ENCODE assay signal across 9 mouse cellular contexts in genomic region chr6:118984181-118984901, GRCm38 (mm10).
DNase-seq lines count a peak whose midpoint lies in the region; ATAC-seq and TF ChIP-seq lines count a peak whose summit lies in the region.
"Had no signal": no experiment of that assay in that cellular context is flagged by ENCODE, and none has a peak within 500 bp of the region (broad histone marks: within the 10 kb centered on the region; RNA-seq: fewer than 3 reads in every experiment).

No protein-coding gene starts in this region.

- peaks cover 18% of the 10 kb centered on the region for H3K4me1 ChIP-seq in embryonic facial prominence, embryonic 15.5 days
- H3K4me1 ChIP-seq in neural tube, embryonic 15.5 days: peaks cover 28% of the 10 kb centered on the region; the same call in 1 of the 2 replicates

- WGBS in embryonic facial prominence, embryonic 15.5 days: 27% methylated on average over 11 of the region's 11 CpGs
- whole genome bisulfite sequencing in neural tube, embryonic 15.5 days: 72% methylated on average over 11 of the region's 11 CpGs

- peak overlapping the region; percentile 13; the same call in 1 of the 2 replicates for H3K27ac ChIP-seq in gastrocnemius, adult 2 months
- peak overlapping the region; percentile 68 for H3K27ac ChIP-seq in embryonic facial prominence, embryonic 15.5 days (replicated peaks)
- H3K27ac ChIP-seq in neural tube, embryonic 15.5 days (replicated peaks): no peak overlapping the region
- H3K27ac ChIP-seq: liver, embryonic 12.5 days had no signal

- H3K36me3 ChIP-seq in embryonic facial prominence, embryonic 15.5 days: no peaks in the 10 kb centered on the region
- H3K36me3 ChIP-seq in neural tube, embryonic 15.5 days: no peaks in the 10 kb centered on the region
- H3K36me3 ChIP-seq: liver, embryonic 12.5 days had no signal

- H3K9me3 ChIP-seq in embryonic facial prominence, embryonic 15.5 days (replicated peaks): no peaks in the 10 kb centered on the region
- H3K9me3 ChIP-seq in neural tube, embryonic 15.5 days (replicated peaks): no peaks in the 10 kb centered on the region
- H3K9me3 ChIP-seq: liver, embryonic 12.5 days had no signal

- no peak overlapping the region for H3K4me2 ChIP-seq in embryonic facial prominence, embryonic 15.5 days (replicated peaks)
- no peak overlapping the region for H3K4me2 ChIP-seq in neural tube, embryonic 15.5 days
- H3K4me2 ChIP-seq: liver, embryonic 12.5 days had no signal

- no peak overlapping the region for H3K4me3 ChIP-seq in gastrocnemius, adult 2 months
- no peak overlapping the region for H3K4me3 ChIP-seq in embryonic facial prominence, embryonic 15.5 days (replicated peaks)
- H3K4me3 ChIP-seq in neural tube, embryonic 15.5 days (replicated peaks): no peak overlapping the region
- H3K4me3 ChIP-seq: liver, embryonic 12.5 days had no signal

- no peak for TF ChIP-seq CTCF in gastrocnemius, adult 2 months (IDR thresholded peaks at IDR 0.05)

- peak; percentile 68 for ATAC-seq in embryonic facial prominence, embryonic 15.5 days (ENCODE audit: insufficient number of reproducible peaks, low FRiP score, low TSS enrichment, low read depth)
- ATAC-seq in neural tube, embryonic 15.5 days (ENCODE audit: low FRiP score): no peak
- ATAC-seq: liver, embryonic 12.5 days had no signal

- H3K9ac ChIP-seq in embryonic facial prominence, embryonic 15.5 days: no peak overlapping the region
- no peak overlapping the region for H3K9ac ChIP-seq in neural tube, embryonic 15.5 days (replicated peaks)
- H3K9ac ChIP-seq: liver, embryonic 12.5 days had no signal

- no peak for DNase-seq in gastrocnemius, adult 2 months
- no peak for DNase-seq in gastrocnemius, postnatal 36 days
- DNase-seq in adrenal gland, adult 8-10 months: peak; percentile 66
- DNase-seq in lung, postnatal 25 days (ENCODE audit: low spot score): peak; percentile 69
- DNase-seq in left cerebral cortex, adult 9 months (ENCODE audit: low spot score in 2 of 2): no peak
- no peak for DNase-seq in kidney, adult 8-10 months

- no peaks in the 10 kb centered on the region for H3K27me3 ChIP-seq in embryonic facial prominence, embryonic 15.5 days
- no peaks in the 10 kb centered on the region for H3K27me3 ChIP-seq in neural tube, embryonic 15.5 days (replicated peaks)
- H3K27me3 ChIP-seq: liver, embryonic 12.5 days had no signal

- intact Hi-C loops in gastrocnemius, adult 2 months (cut with DNase I): no loop called here
- intact Hi-C loops in gastrocnemius, postnatal 36 days (cut with DNase I): no loop called here

Comparison
In these comparisons a context has a peak if more than half of its experiments do, and no peak if none do; other contexts are left out.
1. DNase-seq: peak in adrenal gland, adult 8-10 months (single experiment) and lung, postnatal 25 days (single experiment); none in gastrocnemius, adult 2 months (single experiment), gastrocnemius, postnatal 36 days (0 of 2), left cerebral cortex, adult 9 months (0 of 2) and kidney, adult 8-10 months (0 of 2).